Mouse (Mus musculus) heart, postnatal 25 days (tissue): ENCODE data around the gene Hist1h2ah. TPM values are rescaled to one million over a fixed set of nuclear protein-coding genes. Genes with fewer than 3 reads are reported as not detected.

Source experiments
- DNase-seq: peaks from one replicate; pipeline ENCODE4 v3.0.0; 2022; ENCODE audit warnings: low spot score
- intact Hi-C: fragments of 180-260 bp; cut with DNase I; formaldehyde crosslinking; loops from one replicate; pipeline ENCODE4 v1.15.1; 2025
- microRNA-seq: library from miRNA; unstranded; fragments of <30 nt; microRNA quantifications from one replicate; pipeline ENCODE4 v1.2.0, GENCODE M21; 2022
- total RNA-seq, 2 experiments: library from RNA; stranded (reverse); gene quantifications; 2 replicates each; pipeline ENCODE4 v1.2.3; 2021

The Hist1h2ah gene
- total RNA-seq, 2 experiments from 2014 or later, result 32.9 to 34.9 TPM

DNA sequence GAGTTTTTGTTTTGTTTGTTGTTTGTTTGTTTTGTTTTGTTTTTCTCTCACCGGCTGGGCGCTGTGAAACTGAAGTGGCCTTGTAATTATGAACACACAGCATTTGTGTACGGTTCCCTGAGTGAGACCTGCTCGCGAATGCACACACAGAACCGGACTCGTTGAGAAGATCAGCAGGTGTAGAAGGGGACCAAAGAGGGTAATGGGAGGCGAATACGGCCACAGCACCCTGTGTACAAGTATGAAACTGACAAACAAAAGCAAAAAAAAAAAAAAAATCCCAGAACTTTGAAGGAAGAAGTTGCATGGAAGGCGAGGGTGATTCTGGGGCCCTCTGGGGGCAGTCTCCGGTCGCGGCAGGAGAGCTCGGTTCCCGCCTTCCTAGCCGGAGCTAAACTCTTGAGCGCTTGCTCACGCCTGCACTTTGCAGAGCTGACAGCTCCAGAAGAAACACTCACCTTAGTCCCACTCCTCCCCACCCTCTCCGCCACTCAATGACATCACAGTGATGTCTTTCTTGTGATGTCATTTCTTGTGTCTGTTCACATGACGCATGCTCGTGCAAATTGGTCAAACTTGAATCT lies 39.9 kb downstream of the Hist1h2ah start:
- intact Hi-C loops, result loop anchor here (2.0 kb wide), 1 partner anchor 19 kb away; no protein-coding TSS in a partner anchor
- no peak for DNase-seq

DNA sequence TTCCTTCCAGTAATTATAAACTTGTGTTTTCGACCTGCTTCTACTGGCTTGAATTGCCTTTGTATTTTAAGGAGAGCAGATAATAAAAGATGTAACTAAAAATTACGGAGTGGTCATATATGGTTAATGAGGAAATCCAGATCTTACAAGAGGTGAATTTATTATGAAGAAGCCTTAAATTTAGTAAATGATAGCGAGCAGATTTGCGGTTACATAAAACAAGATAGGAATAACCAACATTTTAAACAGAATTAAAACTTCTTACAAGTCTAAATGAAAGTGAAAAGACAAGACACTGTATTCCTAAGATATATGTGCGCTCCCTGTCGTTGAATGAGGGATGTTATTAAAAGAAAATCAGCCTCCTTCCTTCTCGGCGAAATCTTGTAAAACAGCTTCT lies 40.5 kb downstream of the Hist1h2ah start:
- intact Hi-C loops, result loop anchor here (2.0 kb wide), 1 partner anchor 20 kb away; no protein-coding TSS in a partner anchor
- no peak for DNase-seq

- DNase-seq, result no peak
- intact Hi-C loops, result loop anchor here (2.0 kb wide), 1 partner anchor 21 kb away; no protein-coding TSS in a partner anchor
Measured at GRCm38 (mm10) chr13:21993957-21994738, 41.2 kb downstream of the Hist1h2ah start.

DNA sequence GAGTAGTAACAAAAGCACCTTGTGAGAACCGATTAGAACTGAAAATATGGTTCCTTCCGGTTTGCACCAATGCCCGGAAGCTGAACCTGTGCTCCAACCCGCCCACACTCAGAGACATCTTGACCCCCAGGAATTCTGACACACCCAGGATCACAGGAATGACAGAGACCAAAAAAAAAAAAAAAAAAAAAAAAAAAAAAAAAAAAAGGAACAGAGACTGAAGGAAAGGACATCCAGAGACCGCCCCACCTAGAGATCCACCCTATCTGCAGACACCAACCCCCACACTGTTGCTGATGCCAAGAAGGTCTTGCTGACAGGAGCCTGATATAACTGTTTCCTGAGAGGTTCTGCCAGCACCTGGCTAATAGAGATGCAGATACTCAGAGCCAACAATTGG lies 42.8 kb downstream of the Hist1h2ah start:
- intact Hi-C loops, result no loop called here
- no peak for DNase-seq

Small RNA genes within 50 kb of the gene (microRNA-seq; reads per million reads assigned to microRNA genes)
- gene Gm26300, result not detected
- gene Gm44390, result not detected
- gene Gm44486, result not detected

Other genes with a start within 250 kb of the Hist1h2ah start
- gene Hist1h2an, start 248.3 kb downstream of the Hist1h2ah start, total RNA-seq, result under 1 TPM; 0.84 to 0.94 TPM
- 1 to 10 TPM; 6.4 to 6.8 TPM for gene Hist1h2bp, start 248.1 kb downstream of the Hist1h2ah start, total RNA-seq
- 10 to 100 TPM; 35.4 to 36.4 TPM for gene Hist1h2bq, start 225.4 kb downstream of the Hist1h2ah start, total RNA-seq
- not detected for gene Hist1h2ao, start 225.1 kb downstream of the Hist1h2ah start, total RNA-seq
- 10 to 100 TPM; 55.1 to 84.9 TPM for gene Hist1h4m, start 223.8 kb downstream of the Hist1h2ah start, total RNA-seq
- 10 to 100 TPM; 13.5 to 14.9 TPM for gene Hist1h4n, start 203.4 kb downstream of the Hist1h2ah start, total RNA-seq
- gene Hist1h2ap, start 202.1 kb downstream of the Hist1h2ah start, total RNA-seq, result 10 to 100 TPM; 21.9 to 30.1 TPM
- 10 to 100 TPM; 35.6 to 36.4 TPM for gene Hist1h2br, start 201.8 kb downstream of the Hist1h2ah start, total RNA-seq
- gene Zfp184, start 90.5 kb downstream of the Hist1h2ah start, total RNA-seq, result under 1 TPM; 0.56 to 0.68 TPM
- not detected for gene Pom121l2, start 54.4 kb downstream of the Hist1h2ah start, total RNA-seq
- gene Prss16, start 25.8 kb downstream of the Hist1h2ah start, total RNA-seq, result not detected
- gene Hist1h2bk, start 302 bp upstream of the Hist1h2ah start, total RNA-seq, result 10 to 100 TPM; 17.2 to 23.4 TPM
- 10 to 100 TPM; 17.8 to 19.0 TPM for gene Hist1h4i, start 5.8 kb upstream of the Hist1h2ah start, total RNA-seq
- gene Hist1h2ag, start 7.4 kb upstream of the Hist1h2ah start, total RNA-seq, result 10 to 100 TPM in 1 of 2 experiments, 1 to 10 TPM in 1; 7.9 to 12.1 TPM
- gene Hist1h2bj, start 7.6 kb upstream of the Hist1h2ah start, total RNA-seq, result 10 to 100 TPM in 1 of 2 experiments, 1 to 10 TPM in 1; 5.6 to 14.3 TPM
- not detected for gene Vmn1r188, start 48.9 kb upstream of the Hist1h2ah start, total RNA-seq
- not detected for gene Vmn1r189, start 70.3 kb upstream of the Hist1h2ah start, total RNA-seq
- gene Vmn1r191, start 148.4 kb upstream of the Hist1h2ah start, total RNA-seq, result not detected
- not detected for gene Vmn1r192, start 155.6 kb upstream of the Hist1h2ah start, total RNA-seq
- gene Vmn1r193, start 187.6 kb upstream of the Hist1h2ah start, total RNA-seq, result not detected
- not detected for gene Vmn1r194, start 208.6 kb upstream of the Hist1h2ah start, total RNA-seq
- gene Vmn1r195, start 235.0 kb upstream of the Hist1h2ah start, total RNA-seq, result not detected